Mouse (Mus musculus): ENCODE measurements at regions not wholly inside any gene's neighbourhood (a gene's known extent, or its start where the extent isn't known, plus 50 kb on each side); places are given as distances from the start of the nearest gene placed in this dataset.
"Not testable (repeated sequence)": the region's sequence is repeated elsewhere in the genome, so short reads cannot be mapped to it uniquely, and the experiment has no call there.

GRCm38 (mm10) chr4:61998366-61998765 is 55.6 kb downstream of the Mup20 start:
- peak; percentile 1 to 26 for DNase-seq (ENCODE audit: extremely low spot score in 1 of 2, low spot score in 2 of 2)
- intact Hi-C loops (cut with DNase I), result no loop called here

GRCm38 (mm10) chr4:61989941-61990340 is 64.0 kb downstream of the Mup20 start:
- DNase-seq (ENCODE audit: extremely low spot score in 1 of 2, low spot score in 2 of 2); intact Hi-C loops (cut with DNase I): not testable (repeated sequence)

DNA sequence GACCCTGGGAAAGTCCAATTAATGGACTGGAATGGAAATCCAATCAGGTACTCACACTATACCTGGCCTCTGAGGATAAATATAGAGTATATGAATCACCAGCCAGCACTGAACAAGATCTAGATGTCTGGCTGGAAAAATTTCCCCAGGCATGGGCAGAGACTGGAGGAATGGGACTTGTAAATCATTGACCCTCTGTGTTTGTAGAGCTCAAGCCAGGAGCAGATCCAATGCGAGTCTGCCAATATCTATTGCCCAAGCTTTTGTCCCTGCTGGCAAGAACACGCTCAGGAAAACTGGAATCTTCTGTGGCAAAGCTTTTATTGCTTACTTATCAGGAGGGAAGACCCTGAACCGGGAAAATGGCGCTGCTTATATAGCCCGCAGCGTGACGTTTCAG is 77.8 kb downstream of the Mup20 start:
- DNase-seq (ENCODE audit: extremely low spot score in 1 of 2, low spot score in 2 of 2), result no peak
- intact Hi-C loops (cut with DNase I), result no loop called here

DNA sequence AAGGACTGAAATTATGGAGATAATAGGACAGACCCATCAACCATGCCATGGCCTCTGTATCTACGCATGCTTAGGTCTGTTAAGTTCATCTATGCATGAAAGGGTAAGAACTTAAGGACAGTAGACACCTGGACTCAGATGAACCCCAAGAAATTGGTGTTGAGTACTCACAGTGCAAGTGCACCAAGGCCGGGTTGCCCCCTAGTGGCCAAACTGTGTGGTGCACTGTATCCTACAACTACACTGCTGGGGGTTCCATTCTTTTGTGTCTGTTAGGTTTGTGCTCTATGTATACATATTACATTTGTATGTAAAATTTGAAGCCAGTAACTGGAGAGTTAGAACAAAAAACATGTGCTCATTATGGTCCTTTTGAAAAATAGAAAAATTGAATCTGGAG is 80.7 kb downstream of the Mup20 start:
- DNase-seq (ENCODE audit: extremely low spot score in 1 of 2, low spot score in 2 of 2), result no peak
- intact Hi-C loops (cut with DNase I), result no loop called here

DNA sequence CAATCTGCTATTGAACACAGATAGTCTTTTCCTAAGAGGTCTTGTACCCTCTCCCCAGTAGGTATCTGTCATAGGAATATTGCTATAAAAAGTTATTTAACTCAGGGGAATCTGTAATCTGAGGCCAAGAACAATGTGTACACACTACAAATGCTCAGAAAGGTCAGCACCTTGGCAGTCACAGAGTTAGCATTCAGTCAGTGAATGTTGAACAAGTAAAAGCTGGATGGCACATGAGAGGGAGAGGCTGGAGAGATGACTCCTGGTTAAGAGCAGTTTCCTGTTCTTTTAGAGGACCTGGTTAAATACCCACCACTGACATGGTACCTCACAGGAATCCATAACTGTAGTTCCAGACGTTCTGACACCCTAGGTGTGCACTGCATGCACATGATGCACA is 84.3 kb downstream of the Mup20 start:
- DNase-seq (ENCODE audit: extremely low spot score in 1 of 2, low spot score in 2 of 2), result no peak
- intact Hi-C loops (cut with DNase I), result no loop called here

GRCm38 (mm10) chr4:61967674-61968073 is 86.3 kb downstream of the Mup20 start:
- intact Hi-C loops (cut with DNase I); DNase-seq (ENCODE audit: extremely low spot score in 1 of 2, low spot score in 2 of 2): not testable (repeated sequence)

- DNase-seq (ENCODE audit: extremely low spot score in 1 of 2, low spot score in 2 of 2), result no peak
- intact Hi-C loops (cut with DNase I), result no loop called here
Measured at GRCm38 (mm10) chr4:61962315-61962714, 91.6 kb downstream of the Mup20 start.

Data from left cerebral cortex, postnatal 10 days (tissue).